Mouse (Mus musculus) myocyte (in vitro differentiated cells): ENCODE measurements around the gene Itpr1. TPM values are rescaled to one million over a fixed set of nuclear protein-coding genes. Genes with fewer than 3 reads are reported as not detected.

Source experiments
- H3K27me3 ChIP-seq: one replicate; pipeline ENCODE4 v1.6.1; 2011; ENCODE audit not compliant: control insufficient read depth, insufficient read depth, insufficient read length
- H3K36me3 ChIP-seq: one replicate; pipeline ENCODE4 v1.6.1; 2011; ENCODE audit not compliant: control insufficient read depth, insufficient read depth
- H3K4me2 ChIP-seq: one replicate; pipeline ENCODE4 v1.6.1; 2011; ENCODE audit warnings: low read depth, control low read depth
- H3K4me3 ChIP-seq: one replicate; pipeline ENCODE4 v1.5.1; 2011; ENCODE audit warnings: mild to moderate bottlenecking, control low read depth, moderate library complexity
- H3K79me2 ChIP-seq: one replicate; pipeline ENCODE4 v1.6.1; 2011; ENCODE audit not compliant: control insufficient read depth, insufficient read depth
- H3ac ChIP-seq: one replicate; pipeline ENCODE4 v1.6.1; 2011; ENCODE audit not compliant: control insufficient read depth, insufficient read length
- CEBPB ChIP-seq: IDR thresholded peaks from 2 replicates; pipeline ENCODE4 v1.6.1; 2011; ENCODE audit warnings: mild to moderate bottlenecking, moderate library complexity; ENCODE audit not compliant: poor library complexity, insufficient read depth, severe bottlenecking
- E2F4 ChIP-seq: IDR thresholded peaks from one replicate; pipeline ENCODE4 v1.6.1; 2011; ENCODE audit warnings: mild to moderate bottlenecking, control low read depth, moderate library complexity; ENCODE audit not compliant: insufficient read depth
- MAX ChIP-seq: IDR thresholded peaks from one replicate; pipeline ENCODE4 v1.6.1; 2011; ENCODE audit warnings: low read depth, mild to moderate bottlenecking, control low read depth
- MYOD1 ChIP-seq, 3 experiments: IDR thresholded peaks; one replicate each; pipeline ENCODE4 v1.6.1; 2011; ENCODE audit warnings: control low read depth in 2 of 3, low read depth in 2 of 3, mild to moderate bottlenecking in 2 of 3, moderate library complexity in 1 of 3; ENCODE audit not compliant: insufficient read length in 2 of 3, control insufficient read depth in 1 of 3
- MYOG ChIP-seq, 3 experiments: IDR thresholded peaks; one replicate each; pipeline ENCODE4 v1.6.1; 2011; ENCODE audit warnings: control low read depth in 2 of 3, low read depth in 2 of 3, mild to moderate bottlenecking in 2 of 3; ENCODE audit not compliant: insufficient read length in 2 of 3, control insufficient read depth in 1 of 3, insufficient read depth in 1 of 3
- POLR2A ChIP-seq: IDR thresholded peaks from one replicate; pipeline ENCODE4 v1.6.1; 2011; ENCODE audit warnings: low read depth, mild to moderate bottlenecking, control low read depth, moderate library complexity; ENCODE audit not compliant: insufficient read length
- POLR2AphosphoS2 ChIP-seq: IDR thresholded peaks from one replicate; pipeline ENCODE4 v1.6.1; 2011; ENCODE audit warnings: low read depth, control low read depth; ENCODE audit not compliant: insufficient read length
- REST ChIP-seq: IDR thresholded peaks from one replicate; pipeline ENCODE4 v1.6.1; 2011; ENCODE audit warnings: mild to moderate bottlenecking, control low read depth, moderate library complexity; ENCODE audit not compliant: insufficient read depth, insufficient read length
- SRF ChIP-seq: IDR thresholded peaks from one replicate; pipeline ENCODE4 v1.6.1; 2011; ENCODE audit warnings: low read depth; ENCODE audit not compliant: control insufficient read depth, insufficient read length
- TCF12 ChIP-seq: IDR thresholded peaks from one replicate; pipeline ENCODE4 v1.6.1; 2011; ENCODE audit warnings: mild to moderate bottlenecking, control low read depth; ENCODE audit not compliant: poor library complexity, insufficient read depth, severe bottlenecking
- TCF3 ChIP-seq: IDR thresholded peaks from one replicate; pipeline ENCODE4 v1.6.1; 2011; ENCODE audit warnings: low read depth, control low read depth; ENCODE audit not compliant: insufficient read length
- USF1 ChIP-seq: IDR thresholded peaks from one replicate; pipeline ENCODE4 v1.6.1; 2011; ENCODE audit warnings: low read depth, mild to moderate bottlenecking, control low read depth, moderate library complexity
- polyA plus RNA-seq: library from polyadenylated mRNA; unstranded; fragments of >200 nt; fragmentation: generic; extraction: Trizol; gene quantifications from one replicate; pipeline ENCODE4 v1.2.1, GENCODE M21; 2012; ENCODE audit warnings: missing spikeins

The Itpr1 gene
- polyA plus RNA-seq, 1 experiment = 3.1 TPM

- no peaks in the 10 kb centered on the region for H3K27me3 ChIP-seq
- H3K36me3 ChIP-seq = no peaks in the 10 kb centered on the region
- TF ChIP-seq CEBPB (peak; percentile 98), TCF12 (peak; percentile 3), USF1 (no peak)
- H3K4me3 ChIP-seq = no peak overlapping the region
- no peak overlapping the region for H3ac ChIP-seq
- H3K4me2 ChIP-seq = peak overlapping the region; percentile 82
- H3K79me2 ChIP-seq = no peaks in the 10 kb centered on the region
Observed at GRCm38 (mm10) chr6:108448016-108448735, 235.3 kb downstream of the Itpr1 start.

DNA sequence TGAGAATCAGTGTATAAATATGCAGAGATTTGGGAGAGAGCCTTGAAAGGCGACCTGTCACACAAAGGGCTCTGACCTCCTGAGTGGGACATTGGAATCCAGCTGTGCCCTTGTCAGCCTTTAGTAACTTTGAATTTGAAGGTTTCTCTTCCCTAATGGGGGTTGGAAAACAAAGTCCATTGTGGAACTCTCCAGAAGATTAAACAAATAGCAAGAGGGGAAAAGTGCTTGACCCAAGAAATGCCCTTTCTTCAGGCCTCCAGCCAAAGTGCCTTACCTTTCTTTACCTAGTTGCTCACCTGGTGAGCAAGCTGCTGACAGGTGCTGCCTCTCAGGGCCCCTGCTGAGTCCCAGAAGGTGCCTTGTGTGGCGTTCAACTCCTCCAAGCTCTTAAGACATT is 236.0 kb downstream of the Itpr1 start:
- Histone ChIP-seq H3K4me2 (peak overlapping the region; percentile 82), H3K4me3 (no peak overlapping the region), H3ac (no peak overlapping the region), H3K79me2 (no peaks in the 10 kb centered on the region), H3K27me3 (no peaks in the 10 kb centered on the region), H3K36me3 (no peaks in the 10 kb centered on the region)
- no peak for TF ChIP-seq REST

DNA sequence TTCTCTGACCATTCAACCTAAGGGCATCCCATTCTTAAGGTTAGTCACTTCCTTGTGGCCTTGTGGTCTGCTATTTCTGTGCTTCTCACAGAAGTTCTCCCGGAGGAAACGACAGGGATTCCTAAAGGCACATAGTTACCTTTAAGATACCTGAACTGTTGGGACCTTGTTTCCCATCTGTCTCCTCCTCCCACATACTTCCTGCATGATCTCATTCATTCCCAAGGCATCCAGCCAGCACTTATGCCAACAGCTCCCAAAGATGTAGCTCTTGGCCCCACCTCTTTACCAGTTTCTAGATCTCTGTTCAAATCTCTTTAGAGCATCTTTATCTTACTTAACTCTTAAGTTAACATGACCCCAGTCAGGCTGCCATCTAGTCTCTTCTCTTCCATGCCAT is 238.6 kb downstream of the Itpr1 start:
- Histone ChIP-seq H3K27me3 (no peaks in the 10 kb centered on the region), H3K4me2 (peak overlapping the region; percentile 26), H3ac (no peak overlapping the region), H3K4me3 (no peak overlapping the region), H3K79me2 (no peaks in the 10 kb centered on the region), H3K36me3 (no peaks in the 10 kb centered on the region)
- TF ChIP-seq REST (no peak), MYOD1 (IDR thresholded peaks at IDR 0.05; ENCODE audit: control insufficient read depth in 1 of 3, insufficient read length in 2 of 3, low read depth in 2 of 3) (no peak), E2F4 (no peak), USF1 (no peak), CEBPB (no peak), MYOG (IDR thresholded peaks at IDR 0.05; ENCODE audit: control insufficient read depth in 1 of 3, insufficient read depth in 1 of 3, insufficient read length in 2 of 3, low read depth in 2 of 3) (no peak), TCF12 (no peak), POLR2A (no peak), MAX (no peak), SRF (no peak), POLR2AphosphoS2 (no peak), TCF3 (no peak)

GRCm38 (mm10) chr6:108453618-108454017 is 240.7 kb downstream of the Itpr1 start:
- no peak overlapping the region for H3K4me2 ChIP-seq
- TF ChIP-seq POLR2A (no peak), MAX (no peak), CEBPB (no peak), USF1 (no peak), MYOD1 (IDR thresholded peaks at IDR 0.05; ENCODE audit: control insufficient read depth in 1 of 3, insufficient read length in 2 of 3, low read depth in 2 of 3) (no peak), SRF (no peak)
- H3K27me3 ChIP-seq = no peaks in the 10 kb centered on the region
- no peaks in the 10 kb centered on the region for H3K36me3 ChIP-seq
- no peak overlapping the region for H3ac ChIP-seq
- no peak overlapping the region for H3K4me3 ChIP-seq
- H3K79me2 ChIP-seq = no peaks in the 10 kb centered on the region

- Histone ChIP-seq H3K36me3 (no peaks in the 10 kb centered on the region), H3K27me3 (no peaks in the 10 kb centered on the region), H3K4me2 (no peak overlapping the region), H3ac (no peak overlapping the region), H3K79me2 (no peaks in the 10 kb centered on the region), H3K4me3 (no peak overlapping the region)
- TF ChIP-seq CEBPB (no peak), REST (no peak), E2F4 (no peak), MAX (no peak), MYOG (IDR thresholded peaks at IDR 0.05; ENCODE audit: control insufficient read depth in 1 of 3, insufficient read depth in 1 of 3, insufficient read length in 2 of 3, low read depth in 2 of 3) (no peak), SRF (no peak), USF1 (no peak), MYOD1 (IDR thresholded peaks at IDR 0.05; ENCODE audit: control insufficient read depth in 1 of 3, insufficient read length in 2 of 3, low read depth in 2 of 3) (no peak)
Observed at GRCm38 (mm10) chr6:108454061-108454891, 241.4 kb downstream of the Itpr1 start.
